Mouse (Mus musculus): ENCODE data around the gene Samd10.

Gene Samd10

GRCm38 (mm10) chr2:181592231-181593041 lies 6.6 kb downstream of the Samd10 start, which contains the start of gene Zfp512b:
Gene Zfp512b, minus strand, starts transcription at chr2:181592803.
- DNase-seq = peak; percentile 72

GRCm38 (mm10) chr2:181591528-181592085 lies 7.4 kb downstream of the Samd10 start, which contains the start of gene Prpf6:
Gene Prpf6, plus strand, starts transcription at chr2:181591868.
- DNase-seq = peak; percentile 29

GRCm38 (mm10) chr2:181590471-181590870 lies 8.5 kb downstream of the Samd10 start:
- no peak for DNase-seq

GRCm38 (mm10) chr2:181589732-181590105 lies 9.3 kb downstream of the Samd10 start:
- DNase-seq = no peak

GRCm38 (mm10) chr2:181589011-181589731 lies 9.8 kb downstream of the Samd10 start:
- no peak for DNase-seq

- no peak for DNase-seq
Measured at GRCm38 (mm10) chr2:181588229-181588780, 10.7 kb downstream of the Samd10 start.

- DNase-seq = no peak
Measured at GRCm38 (mm10) chr2:181587796-181588195, 11.2 kb downstream of the Samd10 start.

GRCm38 (mm10) chr2:181586124-181586523 lies 12.9 kb downstream of the Samd10 start:
- no peak for DNase-seq

- DNase-seq = no peak
Measured at GRCm38 (mm10) chr2:181585506-181585905, 13.5 kb downstream of the Samd10 start.

GRCm38 (mm10) chr2:181584411-181584942 lies 14.5 kb downstream of the Samd10 start, which contains the start of gene Uckl1:
Gene Uckl1, minus strand, starts transcription at chr2:181584892.
- no peak for DNase-seq

GRCm38 (mm10) chr2:181583460-181584257 lies 15.4 kb downstream of the Samd10 start:
- no peak for DNase-seq

GRCm38 (mm10) chr2:181582939-181583338 lies 16.1 kb downstream of the Samd10 start:
- no peak for DNase-seq

GRCm38 (mm10) chr2:181582358-181582757 lies 16.7 kb downstream of the Samd10 start:
- no peak for DNase-seq

- peak; percentile 92 for DNase-seq
Measured at GRCm38 (mm10) chr2:181581402-181582120, 17.5 kb downstream of the Samd10 start.

- DNase-seq = peak; percentile 92
Measured at GRCm38 (mm10) chr2:181581016-181581401, 18.0 kb downstream of the Samd10 start.

- DNase-seq = no peak
Measured at GRCm38 (mm10) chr2:181580131-181580772, 18.8 kb downstream of the Samd10 start.

GRCm38 (mm10) chr2:181579681-181580080 lies 19.3 kb downstream of the Samd10 start:
- DNase-seq = no peak

- DNase-seq = no peak
Measured at GRCm38 (mm10) chr2:181578790-181579618, 20.0 kb downstream of the Samd10 start.

GRCm38 (mm10) chr2:181577981-181578581 lies 20.9 kb downstream of the Samd10 start:
- DNase-seq = no peak
